Mouse (Mus musculus) brain, embryonic 14.5 days (tissue): ENCODE data around the gene Olfr1036. TPM values are rescaled to one million over a fixed set of nuclear protein-coding genes. Genes with fewer than 3 reads are reported as not detected.
"Not testable (repeated sequence)": the region's sequence is repeated elsewhere in the genome, so short reads cannot be mapped to it uniquely, and the experiment has no call there.

Experiments used
- DNase-seq: peaks from one replicate; pipeline ENCODE4 v3.0.0-alpha.2; 2011; ENCODE audit warnings: low read depth
- CTCF ChIP-seq: fragments of 200-500 bp; IDR thresholded peaks from 2 replicates; pipeline ENCODE4 v1.5.1; 2012; ENCODE audit warnings: inconsistent platforms, mild to moderate bottlenecking, moderate library complexity, borderline replicate concordance; ENCODE audit not compliant: insufficient read depth, insufficient read length; ENCODE audit errors: extremely low read depth
- POLR2A ChIP-seq: fragments of 200-500 bp; IDR thresholded peaks from 2 replicates; pipeline ENCODE4 v1.6.1; 2012; ENCODE audit warnings: mild to moderate bottlenecking, inconsistent platforms, borderline replicate concordance; ENCODE audit not compliant: poor library complexity, insufficient read depth, insufficient read length, severe bottlenecking; ENCODE audit errors: extremely low read depth
- polyA plus RNA-seq: library from polyadenylated mRNA; depleted of rRNA; stranded (reverse); fragments of >200 nt; gene quantifications from 2 replicates; pipeline ENCODE4 v1.2.3, GENCODE M21; 2012; rRNA removed

The Olfr1036 gene
- polyA plus RNA-seq: not detected in 2 replicates

DNA sequence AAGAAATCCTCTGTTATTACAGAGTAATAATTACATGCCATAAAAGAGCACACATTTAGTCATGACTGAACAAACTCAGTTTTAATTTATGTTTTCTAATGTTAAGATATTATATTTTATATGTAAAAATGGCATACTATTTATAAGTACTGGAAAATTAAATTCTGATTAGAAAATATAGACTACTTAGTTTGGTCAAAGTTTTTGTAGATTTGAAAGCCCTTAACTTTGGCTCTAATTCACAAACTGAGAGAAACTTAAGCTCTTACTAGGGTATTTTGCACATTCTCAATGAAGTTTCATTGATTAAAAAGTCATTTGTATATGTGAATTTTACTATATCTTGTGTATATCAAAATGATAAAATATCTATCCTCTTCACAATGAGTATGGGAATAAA lies at the start of gene Olfr1036:
Gene Olfr1036 (plus strand): TSS at position 301 of the 400 bp plus-strand sequence.
- DNase-seq: not testable (repeated sequence)

- DNase-seq: no peak
- TF ChIP-seq CTCF: no peak
Measured at GRCm38 (mm10) chr2:86045561-86045960, 28.2 kb upstream of the Olfr1036 start, which contains the start of gene Olfr1034. Gene Olfr1034 (plus strand): TSS chr2:86045861.

DNA sequence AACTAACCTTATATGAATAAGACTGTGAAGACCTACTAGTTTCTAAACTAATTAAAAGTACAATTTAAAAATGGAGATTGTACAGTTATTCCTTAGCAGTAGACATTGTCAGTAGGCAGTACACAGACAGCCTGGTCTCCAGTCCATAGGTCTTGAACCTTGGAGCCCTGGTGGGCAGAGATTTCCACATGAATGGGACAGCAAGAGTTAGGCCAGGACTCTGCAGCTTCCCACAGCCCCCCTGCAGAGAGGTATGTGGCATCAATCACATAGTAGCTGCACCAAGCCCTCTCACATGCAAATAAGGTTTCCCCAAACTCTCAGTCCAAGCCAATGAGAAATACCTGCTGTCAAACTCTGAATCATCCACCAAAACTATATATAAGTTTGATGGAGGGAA lies 23.0 kb upstream of the Olfr1036 start:
- DNase-seq: not testable (repeated sequence)

- DNase-seq: not testable (repeated sequence)
Measured at GRCm38 (mm10) chr2:86063766-86064165, 10.0 kb upstream of the Olfr1036 start.

DNA sequence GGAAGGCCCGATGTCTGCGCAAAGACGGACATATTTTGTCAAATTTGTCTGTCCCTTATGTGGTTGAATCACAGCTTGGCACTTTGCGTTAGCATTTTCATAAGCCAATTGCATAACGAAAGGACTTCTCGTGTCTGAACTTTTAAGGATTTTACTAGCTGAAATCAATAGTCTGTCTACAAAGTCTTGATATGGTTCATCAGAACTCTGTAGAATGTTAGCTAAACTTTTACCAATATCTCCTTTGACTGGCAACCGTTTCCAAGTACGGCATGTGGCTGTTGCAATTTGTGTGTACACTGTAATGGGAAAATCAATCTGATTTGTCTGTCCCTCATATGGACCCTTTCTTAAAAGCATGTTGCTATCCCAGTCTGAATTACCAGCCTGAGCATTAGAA lies 3.6 kb upstream of the Olfr1036 start:
- TF ChIP-seq CTCF: no peak
- no peak for TF ChIP-seq POLR2A
- DNase-seq: no peak

DNA sequence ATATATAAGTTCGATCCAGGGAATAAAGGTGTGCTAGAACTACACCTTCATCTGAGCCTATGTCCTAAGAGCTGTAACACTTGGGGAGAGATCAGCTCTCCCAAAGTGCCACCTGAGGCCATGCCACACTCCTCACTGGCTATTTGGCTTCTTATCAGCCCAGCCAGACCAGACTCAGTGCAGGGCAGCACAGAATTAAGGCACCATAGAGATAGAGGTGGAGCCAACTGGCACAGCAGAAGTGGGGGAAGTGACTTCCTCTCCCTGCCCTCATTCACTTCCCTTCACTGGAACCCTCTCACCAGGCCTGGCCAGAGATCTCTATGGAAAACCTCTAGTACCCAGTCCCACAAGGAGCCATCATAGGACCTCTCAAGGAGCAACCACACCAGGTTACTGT lies 6.7 kb downstream of the Olfr1036 start:
- DNase-seq: not testable (repeated sequence)

- no peak for DNase-seq
- no peak for TF ChIP-seq CTCF
- no peak for TF ChIP-seq POLR2A
Measured at GRCm38 (mm10) chr2:86087285-86087684, 13.5 kb downstream of the Olfr1036 start, which contains the start of gene Olfr1037. Gene Olfr1037 (minus strand): TSS chr2:86087385.

Other genes starting within 250 kb of the Olfr1036 start
- 0.08 TPM in 1 of 2 replicates, not detected in the other for gene Olfr1019, start 228.5 kb upstream of the Olfr1036 start, polyA plus RNA-seq
- gene Olfr1020, start 227.0 kb upstream of the Olfr1036 start, polyA plus RNA-seq: not detected in 2 replicates
- gene Olfr1022, start 205.4 kb upstream of the Olfr1036 start, polyA plus RNA-seq: not detected in 2 replicates
- not detected in 2 replicates for gene Olfr1023, start 188.4 kb upstream of the Olfr1036 start, polyA plus RNA-seq
- gene Olfr1024, start 168.9 kb upstream of the Olfr1036 start, polyA plus RNA-seq: not detected in 2 replicates
- gene Olfr1025-ps1, start 158.8 kb upstream of the Olfr1036 start, polyA plus RNA-seq: not detected in 2 replicates
- gene Olfr1026, start 152.4 kb upstream of the Olfr1036 start, polyA plus RNA-seq: not detected in 2 replicates
- not detected in 2 replicates for gene Olfr1028, start 123.6 kb upstream of the Olfr1036 start, polyA plus RNA-seq
- not detected in 2 replicates for gene Olfr1029, start 100.1 kb upstream of the Olfr1036 start, polyA plus RNA-seq
- gene Olfr1030, start 94.7 kb upstream of the Olfr1036 start, polyA plus RNA-seq: not detected in 2 replicates
- not detected in 2 replicates for gene Olfr1031, start 83.7 kb upstream of the Olfr1036 start, polyA plus RNA-seq
- gene Olfr1032, start 68.5 kb upstream of the Olfr1036 start, polyA plus RNA-seq: not detected in 2 replicates
- 0.04 and 0.06 TPM in 2 replicates for gene Olfr1033, start 53.4 kb upstream of the Olfr1036 start, polyA plus RNA-seq
- not detected in 2 replicates for gene Olfr1034, start 28.1 kb upstream of the Olfr1036 start, polyA plus RNA-seq
- gene Olfr1037, start 13.4 kb downstream of the Olfr1036 start, polyA plus RNA-seq: not detected in 2 replicates
- not detected in 2 replicates for gene Olfr1039, start 61.9 kb downstream of the Olfr1036 start, polyA plus RNA-seq
- not detected in 2 replicates for gene Olfr1040, start 72.7 kb downstream of the Olfr1036 start, polyA plus RNA-seq
- not detected in 2 replicates for gene Olfr1042, start 87.8 kb downstream of the Olfr1036 start, polyA plus RNA-seq
- not detected in 2 replicates for gene Olfr1043, start 93.5 kb downstream of the Olfr1036 start, polyA plus RNA-seq
- gene Olfr1044, start 103.8 kb downstream of the Olfr1036 start, polyA plus RNA-seq: not detected in 2 replicates
- not detected in 2 replicates for gene Olfr52, start 111.7 kb downstream of the Olfr1036 start, polyA plus RNA-seq
- gene Olfr1045, start 129.0 kb downstream of the Olfr1036 start, polyA plus RNA-seq: not detected in 2 replicates
- gene Olfr1046, start 145.3 kb downstream of the Olfr1036 start, polyA plus RNA-seq: not detected in 2 replicates
- not detected in 2 replicates for gene Olfr1047, start 157.4 kb downstream of the Olfr1036 start, polyA plus RNA-seq
- not detected in 2 replicates for gene Olfr1048, start 166.3 kb downstream of the Olfr1036 start, polyA plus RNA-seq
- not detected in 2 replicates for gene Olfr1049, start 184.3 kb downstream of the Olfr1036 start, polyA plus RNA-seq
- gene Olfr1051, start 205.1 kb downstream of the Olfr1036 start, polyA plus RNA-seq: not detected in 2 replicates
- gene Olfr1052, start 218.5 kb downstream of the Olfr1036 start, polyA plus RNA-seq: not detected in 2 replicates
- gene Olfr1053, start 241.3 kb downstream of the Olfr1036 start, polyA plus RNA-seq: not detected in 2 replicates